Mouse (Mus musculus) myocyte (in vitro differentiated cells): ENCODE results near the gene Gadd45gip1. TPM values are rescaled to one million over a fixed set of nuclear protein-coding genes. Genes with fewer than 3 reads are reported as not detected.
"Not testable (repeated sequence)": the region's sequence is repeated elsewhere in the genome, so short reads cannot be mapped to it uniquely, and the experiment has no call there.

Experiments used
- H3K27me3 ChIP-seq: one replicate; pipeline ENCODE4 v1.6.1; 2011; ENCODE audit not compliant: control insufficient read depth, insufficient read depth, insufficient read length
- H3K36me3 ChIP-seq: one replicate; pipeline ENCODE4 v1.6.1; 2011; ENCODE audit not compliant: control insufficient read depth, insufficient read depth
- H3K4me2 ChIP-seq: one replicate; pipeline ENCODE4 v1.6.1; 2011; ENCODE audit warnings: low read depth, control low read depth
- H3K4me3 ChIP-seq: one replicate; pipeline ENCODE4 v1.5.1; 2011; ENCODE audit warnings: mild to moderate bottlenecking, control low read depth, moderate library complexity
- H3K79me2 ChIP-seq: one replicate; pipeline ENCODE4 v1.6.1; 2011; ENCODE audit not compliant: control insufficient read depth, insufficient read depth
- H3ac ChIP-seq: one replicate; pipeline ENCODE4 v1.6.1; 2011; ENCODE audit not compliant: control insufficient read depth, insufficient read length
- CEBPB ChIP-seq: IDR thresholded peaks from 2 replicates; pipeline ENCODE4 v1.6.1; 2011; ENCODE audit warnings: mild to moderate bottlenecking, moderate library complexity; ENCODE audit not compliant: poor library complexity, insufficient read depth, severe bottlenecking
- E2F4 ChIP-seq: IDR thresholded peaks from one replicate; pipeline ENCODE4 v1.6.1; 2011; ENCODE audit warnings: mild to moderate bottlenecking, control low read depth, moderate library complexity; ENCODE audit not compliant: insufficient read depth
- MAX ChIP-seq: IDR thresholded peaks from one replicate; pipeline ENCODE4 v1.6.1; 2011; ENCODE audit warnings: low read depth, mild to moderate bottlenecking, control low read depth
- MYOD1 ChIP-seq, 3 experiments: IDR thresholded peaks; one replicate each; pipeline ENCODE4 v1.6.1; 2011; ENCODE audit warnings: control low read depth in 2 of 3, low read depth in 2 of 3, mild to moderate bottlenecking in 2 of 3, moderate library complexity in 1 of 3; ENCODE audit not compliant: insufficient read length in 2 of 3, control insufficient read depth in 1 of 3
- MYOG ChIP-seq, 3 experiments: IDR thresholded peaks; one replicate each; pipeline ENCODE4 v1.6.1; 2011; ENCODE audit warnings: control low read depth in 2 of 3, low read depth in 2 of 3, mild to moderate bottlenecking in 2 of 3; ENCODE audit not compliant: insufficient read length in 2 of 3, control insufficient read depth in 1 of 3, insufficient read depth in 1 of 3
- POLR2A ChIP-seq: IDR thresholded peaks from one replicate; pipeline ENCODE4 v1.6.1; 2011; ENCODE audit warnings: low read depth, mild to moderate bottlenecking, control low read depth, moderate library complexity; ENCODE audit not compliant: insufficient read length
- POLR2AphosphoS2 ChIP-seq: IDR thresholded peaks from one replicate; pipeline ENCODE4 v1.6.1; 2011; ENCODE audit warnings: low read depth, control low read depth; ENCODE audit not compliant: insufficient read length
- REST ChIP-seq: IDR thresholded peaks from one replicate; pipeline ENCODE4 v1.6.1; 2011; ENCODE audit warnings: mild to moderate bottlenecking, control low read depth, moderate library complexity; ENCODE audit not compliant: insufficient read depth, insufficient read length
- SRF ChIP-seq: IDR thresholded peaks from one replicate; pipeline ENCODE4 v1.6.1; 2011; ENCODE audit warnings: low read depth; ENCODE audit not compliant: control insufficient read depth, insufficient read length
- TCF12 ChIP-seq: IDR thresholded peaks from one replicate; pipeline ENCODE4 v1.6.1; 2011; ENCODE audit warnings: mild to moderate bottlenecking, control low read depth; ENCODE audit not compliant: poor library complexity, insufficient read depth, severe bottlenecking
- TCF3 ChIP-seq: IDR thresholded peaks from one replicate; pipeline ENCODE4 v1.6.1; 2011; ENCODE audit warnings: low read depth, control low read depth; ENCODE audit not compliant: insufficient read length
- USF1 ChIP-seq: IDR thresholded peaks from one replicate; pipeline ENCODE4 v1.6.1; 2011; ENCODE audit warnings: low read depth, mild to moderate bottlenecking, control low read depth, moderate library complexity
- polyA plus RNA-seq: library from polyadenylated mRNA; unstranded; fragments of >200 nt; fragmentation: generic; extraction: Trizol; gene quantifications from one replicate; pipeline ENCODE4 v1.2.1, GENCODE M21; 2012; ENCODE audit warnings: missing spikeins

Gadd45gip1 gene
- polyA plus RNA-seq, 1 experiment = 21.8 TPM

DNA sequence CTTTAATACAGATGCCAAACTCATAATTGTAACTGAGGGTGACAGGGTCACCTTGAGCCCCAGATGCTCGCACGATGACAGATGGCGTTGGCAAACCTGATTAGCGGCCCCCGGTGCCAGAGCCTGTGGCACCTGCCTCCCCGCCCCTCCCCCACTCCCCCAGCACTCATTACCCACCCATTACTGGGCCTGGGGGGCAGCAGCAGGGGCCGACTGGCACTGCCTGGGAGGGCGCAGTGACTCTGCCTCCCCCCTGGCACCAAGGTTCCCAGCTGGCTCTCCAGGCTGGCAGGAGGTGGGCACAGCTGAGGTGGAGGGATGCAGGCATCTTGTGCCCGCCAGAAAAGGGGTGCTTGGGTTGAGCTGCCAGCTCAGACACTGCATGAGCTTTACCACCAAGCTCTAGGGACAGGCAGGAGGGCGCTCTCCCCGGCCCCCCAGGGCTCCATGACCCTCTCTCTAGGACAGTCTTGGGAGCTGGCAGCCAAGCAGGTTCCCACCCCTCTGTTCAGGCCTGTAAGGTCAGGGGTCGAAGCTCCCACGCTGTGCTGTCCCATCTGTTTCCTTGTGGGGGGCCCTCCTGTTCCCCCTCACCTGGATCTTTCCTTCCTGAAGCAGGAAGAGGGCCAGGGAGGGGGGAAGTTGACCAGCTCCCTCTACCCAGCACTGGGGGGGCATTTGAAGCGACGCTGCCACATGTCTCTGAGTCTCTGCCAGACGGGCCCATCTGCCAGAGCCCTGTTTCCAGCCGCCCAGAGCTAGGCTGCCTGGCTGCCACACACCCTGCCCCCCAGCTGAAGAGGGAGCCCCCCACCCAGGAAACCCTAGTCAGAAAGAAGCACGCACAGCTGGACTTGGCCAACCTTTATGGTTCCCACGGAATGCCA lies 16.5 kb upstream of the Gadd45gip1 start:
- Histone ChIP-seq H3K4me3 (no peak overlapping the region), H3K79me2 (no peaks in the 10 kb centered on the region), H3K27me3 (no peaks in the 10 kb centered on the region), H3ac (no peak overlapping the region), H3K36me3 (no peaks in the 10 kb centered on the region), H3K4me2 (peak overlapping the region; percentile 67)
- TF ChIP-seq USF1 = no peak
- peak in 1 of 3 experiments; percentile 7 for TF ChIP-seq MYOG (IDR thresholded peaks at IDR 0.05; ENCODE audit: control insufficient read depth in 1 of 3, insufficient read depth in 1 of 3, insufficient read length in 2 of 3, low read depth in 2 of 3)
- no peak for TF ChIP-seq TCF12

DNA sequence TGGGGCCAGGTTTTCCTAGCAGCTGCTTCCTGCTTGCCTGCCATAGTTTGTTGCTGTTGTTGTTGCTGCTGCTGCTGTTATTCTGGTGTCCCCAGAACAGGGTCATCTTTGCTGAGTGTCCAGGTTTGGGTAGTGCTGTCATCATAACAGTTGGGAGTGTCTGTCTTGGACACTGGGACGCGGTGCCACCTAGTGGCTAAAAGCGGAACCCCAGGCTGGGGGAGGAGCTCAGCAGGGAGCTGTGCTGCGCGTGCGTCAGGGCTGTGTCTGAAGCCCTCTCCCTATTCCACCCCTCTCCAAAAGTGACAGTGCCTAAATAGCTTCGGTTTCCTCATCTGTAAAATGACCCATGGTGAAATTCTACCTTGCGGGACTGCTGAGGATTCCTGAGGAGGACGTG lies 15.8 kb upstream of the Gadd45gip1 start:
- Histone ChIP-seq H3K79me2 (no peaks in the 10 kb centered on the region), H3K4me3 (no peak overlapping the region), H3ac (no peak overlapping the region), H3K36me3 (no peaks in the 10 kb centered on the region), H3K27me3 (no peaks in the 10 kb centered on the region), H3K4me2 (peak overlapping the region; percentile 67)
- TF ChIP-seq POLR2AphosphoS2 = peak; percentile 48
- no peak for TF ChIP-seq SRF
- peak in 1 of 3 experiments; percentile 65 for TF ChIP-seq MYOD1 (IDR thresholded peaks at IDR 0.05; ENCODE audit: control insufficient read depth in 1 of 3, insufficient read length in 2 of 3, low read depth in 2 of 3)

DNA sequence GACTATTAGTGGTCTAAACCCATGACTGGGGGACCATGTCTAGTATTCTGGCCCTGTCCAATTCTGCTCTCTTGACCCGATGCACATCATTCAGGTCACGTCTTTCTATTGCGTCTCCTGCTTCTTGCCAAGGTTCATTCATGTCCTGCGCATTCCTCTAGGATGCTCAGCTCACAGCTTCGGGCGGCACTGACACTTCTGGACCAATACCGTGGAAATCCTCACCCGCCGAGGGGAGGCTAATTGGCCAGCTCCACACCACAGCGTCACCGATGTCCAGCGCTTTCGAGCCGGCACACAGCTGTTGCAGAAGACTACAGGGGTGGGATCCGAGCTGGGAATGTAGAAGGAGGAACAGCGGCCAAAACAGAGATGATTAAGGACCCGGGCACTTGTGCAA lies 15.2 kb upstream of the Gadd45gip1 start:
- Histone ChIP-seq H3K36me3 (no peaks in the 10 kb centered on the region), H3K4me2 (peak overlapping the region; percentile 67), H3ac (no peak overlapping the region), H3K4me3 (no peak overlapping the region), H3K27me3 (no peaks in the 10 kb centered on the region), H3K79me2 (no peaks in the 10 kb centered on the region)
- TF ChIP-seq MYOG (IDR thresholded peaks at IDR 0.05; ENCODE audit: control insufficient read depth in 1 of 3, insufficient read depth in 1 of 3, insufficient read length in 2 of 3, low read depth in 2 of 3) (peak in 1 of 3 experiments; percentile 31), TCF3 (no peak)

DNA sequence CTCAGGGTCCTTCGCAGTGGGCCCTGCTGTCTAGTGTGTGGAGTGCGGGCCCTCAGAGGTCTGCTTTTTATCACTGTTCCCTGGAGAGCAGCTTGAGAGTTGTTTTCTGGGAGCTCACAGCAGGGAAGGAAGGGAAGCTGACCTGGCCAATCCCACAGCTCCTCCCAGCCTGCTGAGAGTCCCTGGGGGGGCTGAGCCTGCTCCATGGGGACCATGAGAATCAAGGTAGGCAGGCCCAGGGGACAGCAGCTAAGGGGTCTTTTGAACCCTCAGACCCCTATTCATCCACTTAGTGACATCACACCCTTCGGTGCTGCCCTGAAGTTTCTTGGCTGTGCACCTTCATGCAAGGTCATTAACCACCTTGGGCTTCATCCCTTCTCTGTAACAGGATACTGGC lies 8.6 kb upstream of the Gadd45gip1 start, which contains the start of gene Dand5:
TSS of gene Dand5 (minus strand) at position 101 of the 400 bp plus-strand sequence.
- Histone ChIP-seq H3ac (no peak within 1 kb of the TSS), H3K79me2 (no peaks in the 10 kb centered on the region), H3K27me3 (no peaks in the 10 kb centered on the region), H3K4me3 (no peak within 1 kb of the TSS), H3K36me3 (no peaks in the 10 kb centered on the region), H3K4me2 (no peak within 1 kb of the TSS)
- no peak for TF ChIP-seq USF1
- TF ChIP-seq MYOG (IDR thresholded peaks at IDR 0.05; ENCODE audit: control insufficient read depth in 1 of 3, insufficient read depth in 1 of 3, insufficient read length in 2 of 3, low read depth in 2 of 3) = no peak
- no peak for TF ChIP-seq MYOD1 (IDR thresholded peaks at IDR 0.05; ENCODE audit: control insufficient read depth in 1 of 3, insufficient read length in 2 of 3, low read depth in 2 of 3)
- no peak for TF ChIP-seq POLR2AphosphoS2
- TF ChIP-seq REST = no peak
- TF ChIP-seq MAX = no peak
- no peak for TF ChIP-seq E2F4
- TF ChIP-seq CEBPB = no peak
- TF ChIP-seq POLR2A = no peak
- TF ChIP-seq TCF12 = no peak
- no peak for TF ChIP-seq TCF3
- no peak for TF ChIP-seq SRF

GRCm38 (mm10) chr8:84823653-84824052 lies 7.7 kb upstream of the Gadd45gip1 start:
- Histone ChIP-seq H3K79me2 (no peaks in the 10 kb centered on the region), H3K36me3 (no peaks in the 10 kb centered on the region), H3K4me3 (no peak overlapping the region), H3K27me3 (no peaks in the 10 kb centered on the region), H3ac (no peak overlapping the region), H3K4me2 (no peak overlapping the region)
- no peak for TF ChIP-seq MAX
- TF ChIP-seq REST = no peak
- no peak for TF ChIP-seq TCF3
- peak; percentile 49 for TF ChIP-seq POLR2AphosphoS2

GRCm38 (mm10) chr8:84825636-84826035 lies 5.7 kb upstream of the Gadd45gip1 start:
- TF ChIP-seq CEBPB (no peak), TCF12 (no peak), USF1 (no peak), MYOD1 (IDR thresholded peaks at IDR 0.05; ENCODE audit: control insufficient read depth in 1 of 3, insufficient read length in 2 of 3, low read depth in 2 of 3) (no peak), SRF (no peak), TCF3 (no peak)
- no peaks in the 10 kb centered on the region for H3K79me2 ChIP-seq
- H3K4me3 ChIP-seq = no peak overlapping the region
- no peaks in the 10 kb centered on the region for H3K27me3 ChIP-seq
- H3K36me3 ChIP-seq = no peaks in the 10 kb centered on the region
- H3K4me2 ChIP-seq = no peak overlapping the region
- H3ac ChIP-seq = no peak overlapping the region

- not testable (repeated sequence) for H3ac ChIP-seq, H3K4me2 ChIP-seq, H3K79me2 ChIP-seq, H3K27me3 ChIP-seq, H3K36me3 ChIP-seq, H3K4me3 ChIP-seq
These were observed 4.8 kb upstream of the Gadd45gip1 start for GRCm38 (mm10) chr8:84826518-84826917.
